Mouse (Mus musculus): ENCODE data around the gene Ankrd60. TPM values are rescaled to one million over a fixed set of nuclear protein-coding genes. Genes with fewer than 3 reads are reported as not detected.

Gene Ankrd60
- total and polyA plus RNA-seq, 2 experiments = not detected

- 40% methylated on average over 9 of the region's 9 CpGs for WGBS
- TF ChIP-seq POLR2A (IDR thresholded peaks at IDR 0.05; ENCODE audit: extremely low read depth, insufficient read depth, low read length) (no peak), CTCF (IDR thresholded peaks at IDR 0.05; ENCODE audit: low read depth, low read length) (peak; percentile 54)
- DNase-seq (ENCODE audit: extremely low read depth, low read depth, low spot score) = peak; percentile 10
These were observed 24.3 kb downstream of the Ankrd60 start for GRCm38 (mm10) chr2:173553863-173554262.

GRCm38 (mm10) chr2:173550681-173551080, 27.5 kb downstream of the Ankrd60 start:
- no peak overlapping the region for H3K9ac ChIP-seq (ENCODE audit: low read depth, low read length)
- no peak overlapping the region for H3K27ac ChIP-seq (replicated peaks; ENCODE audit: insufficient read depth, low read depth, low read length)
- no peaks in the 10 kb centered on the region for H3K36me3 ChIP-seq (ENCODE audit: control insufficient read depth, insufficient read depth, low read length)
- H3K79me2 ChIP-seq (ENCODE audit: control insufficient read depth, insufficient read depth, low read length) = no peaks in the 10 kb centered on the region
- H3K4me1 ChIP-seq (ENCODE audit: control insufficient read depth, insufficient read depth, low read length) = no peaks in the 10 kb centered on the region
- DNase-seq (ENCODE audit: extremely low read depth, low read depth, low spot score) = peak; percentile 30
- no peaks in the 10 kb centered on the region for H3K27me3 ChIP-seq (ENCODE audit: control insufficient read depth, insufficient read depth, low read length)
- no peak overlapping the region for H3K4me3 ChIP-seq (ENCODE audit: insufficient read depth, low read depth, low read length)
- TF ChIP-seq POLR2A (IDR thresholded peaks at IDR 0.05; ENCODE audit: extremely low read depth, insufficient read depth, low read length) = no peak
- TF ChIP-seq CTCF (IDR thresholded peaks at IDR 0.05; ENCODE audit: low read depth, low read length) = no peak
- WGBS = 50% methylated on average over 6 of the region's 6 CpGs

More at GRCm38 (mm10) chr2:173553863-173554262, 24.3 kb downstream of the Ankrd60 start:
- Histone ChIP-seq H3K27me3 (ENCODE audit: control insufficient read depth, insufficient read depth, low read length) (no peaks in the 10 kb centered on the region), H3K9ac (ENCODE audit: low read depth, low read length) (no peak overlapping the region), H3K4me3 (ENCODE audit: insufficient read depth, low read depth, low read length) (no peak overlapping the region), H3K4me1 (ENCODE audit: control insufficient read depth, insufficient read depth, low read length) (no peaks in the 10 kb centered on the region), H3K36me3 (ENCODE audit: control insufficient read depth, insufficient read depth, low read length) (no peaks in the 10 kb centered on the region), H3K79me2 (ENCODE audit: control insufficient read depth, insufficient read depth, low read length) (no peaks in the 10 kb centered on the region), H3K27ac (replicated peaks; ENCODE audit: insufficient read depth, low read depth, low read length) (no peak overlapping the region)

GRCm38 (mm10) chr2:173549236-173549635, 28.9 kb downstream of the Ankrd60 start:
- Histone ChIP-seq H3K27ac (replicated peaks; ENCODE audit: insufficient read depth, low read depth, low read length) (no peak overlapping the region), H3K4me1 (ENCODE audit: control insufficient read depth, insufficient read depth, low read length) (no peaks in the 10 kb centered on the region), H3K27me3 (ENCODE audit: control insufficient read depth, insufficient read depth, low read length) (no peaks in the 10 kb centered on the region), H3K36me3 (ENCODE audit: control insufficient read depth, insufficient read depth, low read length) (no peaks in the 10 kb centered on the region), H3K79me2 (ENCODE audit: control insufficient read depth, insufficient read depth, low read length) (no peaks in the 10 kb centered on the region), H3K4me3 (ENCODE audit: insufficient read depth, low read depth, low read length) (no peak overlapping the region), H3K9ac (ENCODE audit: low read depth, low read length) (no peak overlapping the region)
- TF ChIP-seq POLR2A (IDR thresholded peaks at IDR 0.05; ENCODE audit: extremely low read depth, insufficient read depth, low read length) (no peak), CTCF (IDR thresholded peaks at IDR 0.05; ENCODE audit: low read depth, low read length) (no peak)
- 94% methylated on average over 10 of the region's 10 CpGs for WGBS
- DNase-seq (ENCODE audit: extremely low read depth, low read depth, low spot score) = no peak

- no peaks in the 10 kb centered on the region for H3K4me1 ChIP-seq (ENCODE audit: control insufficient read depth, insufficient read depth, low read length)
- H3K4me3 ChIP-seq (ENCODE audit: insufficient read depth, low read depth, low read length) = no peak overlapping the region
- WGBS = 43% methylated on average over 15 of the region's 15 CpGs
- no peaks in the 10 kb centered on the region for H3K36me3 ChIP-seq (ENCODE audit: control insufficient read depth, insufficient read depth, low read length)
- H3K27ac ChIP-seq (replicated peaks; ENCODE audit: insufficient read depth, low read depth, low read length) = no peak overlapping the region
- no peaks in the 10 kb centered on the region for H3K79me2 ChIP-seq (ENCODE audit: control insufficient read depth, insufficient read depth, low read length)
- H3K9ac ChIP-seq (ENCODE audit: low read depth, low read length) = no peak overlapping the region
- TF ChIP-seq POLR2A (IDR thresholded peaks at IDR 0.05; ENCODE audit: extremely low read depth, insufficient read depth, low read length) (no peak), CTCF (IDR thresholded peaks at IDR 0.05; ENCODE audit: low read depth, low read length) (peak; percentile 96)
- DNase-seq (ENCODE audit: extremely low read depth, low read depth, low spot score) = peak; percentile 46
- H3K27me3 ChIP-seq (ENCODE audit: control insufficient read depth, insufficient read depth, low read length) = no peaks in the 10 kb centered on the region
These were observed 32.0 kb downstream of the Ankrd60 start for GRCm38 (mm10) chr2:173545992-173546703.

GRCm38 (mm10) chr2:173542716-173543115, 35.4 kb downstream of the Ankrd60 start:
- DNase-seq (ENCODE audit: extremely low read depth, low read depth, low spot score) = no peak
- 80% methylated on average over 4 of the region's 4 CpGs for WGBS
- Histone ChIP-seq H3K36me3 (ENCODE audit: control insufficient read depth, insufficient read depth, low read length) (no peaks in the 10 kb centered on the region), H3K4me3 (ENCODE audit: insufficient read depth, low read depth, low read length) (no peak overlapping the region), H3K4me1 (ENCODE audit: control insufficient read depth, insufficient read depth, low read length) (no peaks in the 10 kb centered on the region), H3K9ac (ENCODE audit: low read depth, low read length) (no peak overlapping the region), H3K27me3 (ENCODE audit: control insufficient read depth, insufficient read depth, low read length) (no peaks in the 10 kb centered on the region), H3K79me2 (ENCODE audit: control insufficient read depth, insufficient read depth, low read length) (no peaks in the 10 kb centered on the region), H3K27ac (replicated peaks; ENCODE audit: insufficient read depth, low read depth, low read length) (no peak overlapping the region)
- no peak for TF ChIP-seq CTCF (IDR thresholded peaks at IDR 0.05; ENCODE audit: low read depth, low read length)
- no peak for TF ChIP-seq POLR2A (IDR thresholded peaks at IDR 0.05; ENCODE audit: extremely low read depth, insufficient read depth, low read length)

- Histone ChIP-seq H3K9ac (ENCODE audit: low read depth, low read length) (no peak overlapping the region), H3K79me2 (ENCODE audit: control insufficient read depth, insufficient read depth, low read length) (no peaks in the 10 kb centered on the region), H3K4me1 (ENCODE audit: control insufficient read depth, insufficient read depth, low read length) (no peaks in the 10 kb centered on the region), H3K4me3 (ENCODE audit: insufficient read depth, low read depth, low read length) (no peak overlapping the region), H3K36me3 (ENCODE audit: control insufficient read depth, insufficient read depth, low read length) (no peaks in the 10 kb centered on the region), H3K27me3 (ENCODE audit: control insufficient read depth, insufficient read depth, low read length) (no peaks in the 10 kb centered on the region), H3K27ac (replicated peaks; ENCODE audit: insufficient read depth, low read depth, low read length) (no peak overlapping the region)
- no peak for DNase-seq (ENCODE audit: extremely low read depth, low read depth, low spot score)
- TF ChIP-seq POLR2A (IDR thresholded peaks at IDR 0.05; ENCODE audit: extremely low read depth, insufficient read depth, low read length) = no peak
- TF ChIP-seq CTCF (IDR thresholded peaks at IDR 0.05; ENCODE audit: low read depth, low read length) = no peak
- 61% methylated on average over 4 of the region's 4 CpGs for WGBS
These were observed 36.4 kb downstream of the Ankrd60 start for GRCm38 (mm10) chr2:173541748-173542147.
